Mouse (Mus musculus) embryo, embryonic 9.5 days (tissue): ENCODE results near the gene Mtap.

Experiments used
- DNase-seq: peaks from one replicate; pipeline ENCODE4 v3.0.0-alpha.2; 2017; ENCODE audit errors: extremely low spot score

Mtap gene

DNA sequence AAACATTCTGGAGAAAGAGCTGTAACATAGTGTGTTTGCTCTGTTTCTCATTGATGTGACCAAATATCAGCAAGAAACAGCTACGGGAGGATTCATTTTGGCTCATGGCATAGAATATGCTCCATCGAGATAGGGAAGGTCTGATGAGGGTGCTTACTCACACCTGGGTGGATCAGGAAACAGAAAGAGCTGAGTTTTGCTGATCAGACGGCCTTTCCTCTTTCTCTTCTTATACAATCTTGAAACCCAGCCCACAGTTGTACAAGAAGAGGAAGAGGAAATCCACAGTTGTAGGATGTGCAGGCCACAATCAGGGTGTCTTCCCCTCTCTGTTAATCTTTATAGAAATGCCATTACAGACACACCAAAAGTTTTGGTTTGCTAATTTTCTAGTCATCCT is 75.3 kb downstream of the Mtap start:
- DNase-seq: no peak
